Mouse (Mus musculus): ENCODE measurements around the gene Thrb.

Thrb gene

GRCm38 (mm10) chr14:17713297-17713904, 53.3 kb downstream of the Thrb start:
- DNase-seq (ENCODE audit: low spot score): no peak

- no peak for DNase-seq (ENCODE audit: low spot score)
Observed at GRCm38 (mm10) chr14:17719494-17719893, 59.4 kb downstream of the Thrb start.

GRCm38 (mm10) chr14:17722824-17723445, 62.9 kb downstream of the Thrb start:
- no peak for DNase-seq (ENCODE audit: low spot score)

GRCm38 (mm10) chr14:17724577-17724976, 64.5 kb downstream of the Thrb start:
- DNase-seq (ENCODE audit: low spot score): no peak

GRCm38 (mm10) chr14:17726906-17727305, 66.8 kb downstream of the Thrb start:
- no peak for DNase-seq (ENCODE audit: low spot score)

GRCm38 (mm10) chr14:17727878-17728277, 67.8 kb downstream of the Thrb start:
- DNase-seq (ENCODE audit: low spot score): no peak

- no peak for DNase-seq (ENCODE audit: low spot score)
Observed at GRCm38 (mm10) chr14:17728889-17729288, 68.8 kb downstream of the Thrb start.

GRCm38 (mm10) chr14:17731020-17731419, 71.0 kb downstream of the Thrb start:
- no peak for DNase-seq (ENCODE audit: low spot score)

GRCm38 (mm10) chr14:17733077-17733778, 73.2 kb downstream of the Thrb start:
- no peak for DNase-seq (ENCODE audit: low spot score)

- no peak for DNase-seq (ENCODE audit: low spot score)
Observed at GRCm38 (mm10) chr14:17733779-17734137, 73.7 kb downstream of the Thrb start.

- no peak for DNase-seq (ENCODE audit: low spot score)
Observed at GRCm38 (mm10) chr14:17735440-17735839, 75.4 kb downstream of the Thrb start.

GRCm38 (mm10) chr14:17740903-17741302, 80.8 kb downstream of the Thrb start:
- DNase-seq (ENCODE audit: low spot score): no peak

- DNase-seq (ENCODE audit: low spot score): no peak
Observed at GRCm38 (mm10) chr14:17742264-17742663, 82.2 kb downstream of the Thrb start.

GRCm38 (mm10) chr14:17742902-17743712, 83.0 kb downstream of the Thrb start:
- DNase-seq (ENCODE audit: low spot score): no peak

- no peak for DNase-seq (ENCODE audit: low spot score)
Observed at GRCm38 (mm10) chr14:17743713-17744158, 83.7 kb downstream of the Thrb start.

GRCm38 (mm10) chr14:17747922-17748321, 87.9 kb downstream of the Thrb start:
- DNase-seq (ENCODE audit: low spot score): no peak

GRCm38 (mm10) chr14:17748945-17749344, 88.9 kb downstream of the Thrb start:
- no peak for DNase-seq (ENCODE audit: low spot score)

- no peak for DNase-seq (ENCODE audit: low spot score)
Observed at GRCm38 (mm10) chr14:17751911-17752310, 91.8 kb downstream of the Thrb start.

GRCm38 (mm10) chr14:17753429-17753828, 93.4 kb downstream of the Thrb start:
- DNase-seq (ENCODE audit: low spot score): no peak

GRCm38 (mm10) chr14:17756732-17757131, 96.7 kb downstream of the Thrb start:
- DNase-seq (ENCODE audit: low spot score): no peak

GRCm38 (mm10) chr14:17767987-17768386, 107.9 kb downstream of the Thrb start:
- DNase-seq (ENCODE audit: low spot score): no peak

GRCm38 (mm10) chr14:17774404-17774803, 114.3 kb downstream of the Thrb start:
- DNase-seq (ENCODE audit: low spot score): no peak

- no peak for DNase-seq (ENCODE audit: low spot score)
Observed at GRCm38 (mm10) chr14:17781921-17782320, 121.9 kb downstream of the Thrb start.
